Mouse (Mus musculus): Measurements from ENCODE around the gene Sphkap. TPM values are rescaled to one million over a fixed set of nuclear protein-coding genes. Genes with fewer than 3 reads are reported as not detected.

Gene Sphkap
- 0.10 and 0.19 TPM in 2 replicates for polyA plus RNA-seq (2016; fragmentation: Nextera tagmentation; extraction: Ambion mirVana)

- WGBS (ENCODE audit: insufficient replicate concordance), result 2% methylated on average over 16 of the region's 16 CpGs
- peak within 1 kb of the TSS; percentile 28 for H3K4me3 ChIP-seq
- no peak within 1 kb of the TSS for H3K9ac ChIP-seq
- peak within 1 kb of the TSS; percentile 54 for H3K4me2 ChIP-seq
- no peak within 1 kb of the TSS for H3K27ac ChIP-seq
- no peak for ATAC-seq
- H3K4me1 ChIP-seq, result no peaks in the 10 kb centered on the region
- H3K27me3 ChIP-seq (replicated peaks), result peaks cover 12% of the 10 kb centered on the region; the same call in 1 of the 2 replicates
- H3K9me3 ChIP-seq (replicated peaks), result no peaks in the 10 kb centered on the region
- H3K36me3 ChIP-seq, result no peaks in the 10 kb centered on the region
These were observed at the start of gene Sphkap for GRCm38 (mm10) chr1:83408021-83408464. Gene Sphkap (minus strand): TSS chr1:83408200.

DNA sequence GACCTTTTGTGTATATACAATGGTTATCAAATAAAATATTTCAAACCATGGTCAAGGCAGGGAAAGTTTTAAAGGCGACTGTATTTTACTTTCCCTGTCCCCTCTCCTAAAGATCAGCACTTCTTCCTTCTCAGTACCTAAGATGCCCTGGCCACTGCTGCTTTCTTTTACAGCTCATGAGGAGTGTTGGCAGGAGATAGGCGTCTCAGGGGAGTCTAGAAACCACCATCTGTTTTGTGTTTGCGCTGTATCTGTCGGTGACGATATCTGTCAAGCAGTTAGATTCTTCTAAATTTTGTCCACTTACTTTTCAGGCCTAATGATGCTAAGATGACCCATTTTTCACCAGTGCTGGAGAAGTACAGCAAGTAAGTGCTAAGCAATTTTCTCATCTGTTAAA is 43.3 kb upstream of the Sphkap start:
- Histone ChIP-seq H3K4me2 (no peak overlapping the region), H3K27ac (no peak overlapping the region), H3K27me3 (replicated peaks) (no peaks in the 10 kb centered on the region), H3K4me3 (no peak overlapping the region), H3K9me3 (replicated peaks) (no peaks in the 10 kb centered on the region), H3K36me3 (no peaks in the 10 kb centered on the region), H3K4me1 (no peaks in the 10 kb centered on the region), H3K9ac (no peak overlapping the region)
- 73% methylated on average over 5 of the region's 5 CpGs for WGBS (ENCODE audit: insufficient replicate concordance)
- no peak for ATAC-seq

DNA sequence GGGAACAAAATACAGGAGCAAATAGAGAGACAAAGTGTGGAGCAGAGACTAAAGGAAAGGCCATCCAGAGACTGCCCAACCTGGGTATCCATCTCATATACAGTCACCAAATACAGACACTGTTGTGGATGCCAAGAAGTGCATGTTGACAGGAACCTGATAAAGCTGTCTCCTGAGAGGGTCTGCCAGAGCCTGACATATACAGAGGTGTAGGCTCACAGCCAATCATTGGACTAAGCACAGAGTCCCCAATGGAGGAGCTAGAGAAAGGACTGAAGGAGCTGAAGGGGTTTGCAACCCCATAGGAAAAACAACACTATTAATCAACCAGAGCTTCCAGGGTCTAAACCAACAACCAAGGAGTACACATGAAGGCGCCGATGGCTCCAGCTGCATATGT is 32.4 kb upstream of the Sphkap start:
- Histone ChIP-seq H3K27ac (no peak overlapping the region), H3K9me3 (replicated peaks) (no peaks in the 10 kb centered on the region), H3K9ac (no peak overlapping the region), H3K4me1 (no peaks in the 10 kb centered on the region), H3K4me2 (no peak overlapping the region), H3K4me3 (no peak overlapping the region), H3K36me3 (no peaks in the 10 kb centered on the region), H3K27me3 (replicated peaks) (no peaks in the 10 kb centered on the region)
- ATAC-seq, result no peak
- WGBS (ENCODE audit: insufficient replicate concordance), result 90% methylated on average over 2 of the region's 2 CpGs

DNA sequence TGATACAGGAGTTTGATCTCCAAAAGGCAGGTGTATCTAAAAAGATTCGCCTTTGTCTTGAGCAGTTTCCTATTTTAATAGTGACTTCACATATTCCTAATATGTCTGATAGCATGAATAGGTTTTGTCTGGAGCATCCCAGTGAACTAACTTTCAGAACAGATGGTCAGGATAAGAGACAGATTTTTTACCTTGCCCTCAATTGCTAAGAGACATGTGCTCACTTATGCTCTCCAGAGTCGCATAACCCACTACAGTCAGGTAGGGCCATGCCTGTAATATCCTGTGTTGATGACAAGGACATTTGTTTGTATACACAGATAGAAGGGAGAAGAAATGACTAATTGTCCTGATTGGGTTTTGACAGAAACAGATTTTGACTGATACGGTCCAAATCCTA is 25.9 kb upstream of the Sphkap start:
- Histone ChIP-seq H3K9ac (no peak overlapping the region), H3K27ac (no peak overlapping the region), H3K4me2 (no peak overlapping the region), H3K36me3 (no peaks in the 10 kb centered on the region), H3K4me3 (no peak overlapping the region), H3K27me3 (replicated peaks) (no peaks in the 10 kb centered on the region), H3K4me1 (no peaks in the 10 kb centered on the region), H3K9me3 (replicated peaks) (no peaks in the 10 kb centered on the region)
- WGBS (ENCODE audit: insufficient replicate concordance), result 74% methylated on average over 3 of the region's 3 CpGs
- ATAC-seq, result no peak

- Histone ChIP-seq H3K36me3 (no peaks in the 10 kb centered on the region), H3K27ac (no peak overlapping the region), H3K4me1 (no peaks in the 10 kb centered on the region), H3K9me3 (replicated peaks) (no peaks in the 10 kb centered on the region), H3K9ac (no peak overlapping the region), H3K4me2 (no peak overlapping the region), H3K27me3 (replicated peaks) (no peaks in the 10 kb centered on the region), H3K4me3 (no peak overlapping the region)
- no peak for ATAC-seq
These were observed 21.9 kb upstream of the Sphkap start for GRCm38 (mm10) chr1:83429866-83430265.

DNA sequence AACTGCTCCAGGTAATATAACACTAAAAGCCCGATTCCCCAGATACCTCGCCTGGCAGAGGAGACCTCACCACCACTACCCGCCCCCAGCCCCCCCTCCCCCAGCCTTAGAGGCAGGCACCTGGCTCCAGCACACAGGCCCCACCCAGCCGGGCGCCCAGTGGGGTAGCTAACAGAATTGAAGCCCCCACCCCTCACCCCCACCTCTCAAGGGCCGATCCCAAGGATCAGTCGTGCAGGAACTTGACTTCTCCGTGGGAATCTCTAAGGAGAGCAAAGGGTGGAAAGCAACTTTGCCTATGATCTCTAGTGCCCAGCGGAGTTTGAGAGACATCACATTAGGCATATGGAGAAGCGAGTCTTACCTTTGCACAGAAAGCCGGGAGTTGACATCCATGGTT is 384 bp downstream of the Sphkap start:
- Histone ChIP-seq H3K4me2 (peak overlapping the region; percentile 54), H3K4me1 (no peaks in the 10 kb centered on the region), H3K4me3 (peak overlapping the region; percentile 28), H3K9ac (no peak overlapping the region), H3K27me3 (replicated peaks) (peaks cover 12% of the 10 kb centered on the region; the same call in 1 of the 2 replicates), H3K36me3 (no peaks in the 10 kb centered on the region), H3K9me3 (replicated peaks) (no peaks in the 10 kb centered on the region), H3K27ac (no peak overlapping the region)
- WGBS (ENCODE audit: insufficient replicate concordance), result 3% methylated on average over 10 of the region's 11 CpGs
- ATAC-seq, result no peak

- no peak overlapping the region for H3K4me2 ChIP-seq
These were observed 984 bp downstream of the Sphkap start for GRCm38 (mm10) chr1:83406882-83407549.

DNA sequence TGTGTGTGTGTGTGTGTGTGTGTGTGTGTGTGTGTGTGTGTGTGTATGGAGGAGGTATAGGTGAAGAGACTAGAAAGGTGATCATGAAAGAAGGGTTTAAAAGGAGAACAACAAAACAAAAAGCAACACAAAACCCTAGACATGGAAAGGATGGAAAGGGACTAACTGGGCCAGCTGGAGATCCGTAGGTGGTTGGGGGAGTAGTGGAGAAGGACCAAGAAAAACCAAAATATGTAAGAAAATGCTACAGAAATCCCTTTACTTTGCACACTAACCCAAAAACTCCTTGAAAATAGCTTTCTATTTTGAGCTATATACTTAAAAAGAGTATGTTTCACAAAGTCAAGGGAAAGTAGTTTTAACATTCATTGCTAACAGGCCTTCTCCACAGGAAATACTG is 6.9 kb downstream of the Sphkap start:
- no peaks in the 10 kb centered on the region for H3K36me3 ChIP-seq
- no peaks in the 10 kb centered on the region for H3K27me3 ChIP-seq (replicated peaks)
- no peaks in the 10 kb centered on the region for H3K4me1 ChIP-seq
- no peaks in the 10 kb centered on the region for H3K9me3 ChIP-seq (replicated peaks)
- 61% methylated on average over 1 of the region's 1 CpGs for WGBS (ENCODE audit: insufficient replicate concordance)
- no peak overlapping the region for H3K4me2 ChIP-seq
- no peak overlapping the region for H3K9ac ChIP-seq
- H3K4me3 ChIP-seq, result no peak overlapping the region
- no peak overlapping the region for H3K27ac ChIP-seq
- no peak for ATAC-seq

More at GRCm38 (mm10) chr1:83406882-83407549, 984 bp downstream of the Sphkap start:
- Histone ChIP-seq H3K27me3 (replicated peaks) (peaks cover 12% of the 10 kb centered on the region; the same call in 1 of the 2 replicates), H3K36me3 (no peaks in the 10 kb centered on the region), H3K4me1 (no peaks in the 10 kb centered on the region), H3K9me3 (replicated peaks) (no peaks in the 10 kb centered on the region), H3K9ac (no peak overlapping the region), H3K27ac (no peak overlapping the region), H3K4me3 (no peak overlapping the region)
- no peak for ATAC-seq
- WGBS (ENCODE audit: insufficient replicate concordance), result 6% methylated on average over 8 of the region's 8 CpGs

- Histone ChIP-seq H3K27me3 (replicated peaks) (no peaks in the 10 kb centered on the region), H3K36me3 (no peaks in the 10 kb centered on the region), H3K27ac (no peak overlapping the region), H3K4me2 (no peak overlapping the region), H3K4me1 (no peaks in the 10 kb centered on the region), H3K9ac (no peak overlapping the region), H3K4me3 (no peak overlapping the region), H3K9me3 (replicated peaks) (no peaks in the 10 kb centered on the region)
- no peak for ATAC-seq
- 66% methylated on average over 2 of the region's 2 CpGs for WGBS (ENCODE audit: insufficient replicate concordance)
These were observed 11.7 kb downstream of the Sphkap start for GRCm38 (mm10) chr1:83396284-83396683.

GRCm38 (mm10) chr1:83395559-83395958 is 12.4 kb downstream of the Sphkap start:
- no peak overlapping the region for H3K27ac ChIP-seq
- H3K36me3 ChIP-seq, result no peaks in the 10 kb centered on the region
- no peaks in the 10 kb centered on the region for H3K27me3 ChIP-seq (replicated peaks)
- H3K4me3 ChIP-seq, result no peak overlapping the region
- H3K9me3 ChIP-seq (replicated peaks), result no peaks in the 10 kb centered on the region
- no peaks in the 10 kb centered on the region for H3K4me1 ChIP-seq
- 55% methylated on average over 5 of the region's 5 CpGs for WGBS (ENCODE audit: insufficient replicate concordance)
- no peak for ATAC-seq
- H3K9ac ChIP-seq, result no peak overlapping the region
- no peak overlapping the region for H3K4me2 ChIP-seq

- H3K9me3 ChIP-seq (replicated peaks), result no peaks in the 10 kb centered on the region
- no peak overlapping the region for H3K9ac ChIP-seq
- no peak overlapping the region for H3K4me2 ChIP-seq
- no peak overlapping the region for H3K4me3 ChIP-seq
- no peak for ATAC-seq
- H3K27me3 ChIP-seq (replicated peaks), result no peaks in the 10 kb centered on the region
- 50% methylated on average over 4 of the region's 4 CpGs for WGBS (ENCODE audit: insufficient replicate concordance)
- no peak overlapping the region for H3K27ac ChIP-seq
- H3K4me1 ChIP-seq, result no peaks in the 10 kb centered on the region
- H3K36me3 ChIP-seq, result no peaks in the 10 kb centered on the region
These were observed 18.6 kb downstream of the Sphkap start for GRCm38 (mm10) chr1:83389419-83389818.

DNA sequence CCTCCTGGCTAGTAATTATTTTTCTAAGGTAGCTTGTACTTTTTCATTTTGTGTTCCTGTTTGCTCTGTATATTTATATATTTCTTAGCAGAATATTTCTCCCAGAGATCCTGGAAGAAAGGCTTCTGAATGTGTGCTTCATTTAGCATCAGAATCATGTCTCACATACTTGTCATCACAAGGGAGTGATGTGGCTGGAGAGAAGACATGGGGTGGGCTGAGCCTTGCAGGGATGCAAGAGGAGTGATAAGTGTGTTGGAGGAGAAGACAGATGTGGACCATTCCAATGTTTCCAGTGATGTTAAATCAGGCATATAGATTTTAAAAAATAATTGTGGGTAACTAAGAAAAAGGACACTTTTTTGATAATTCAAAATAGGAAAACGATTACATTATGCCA is 30.6 kb downstream of the Sphkap start:
- Histone ChIP-seq H3K9me3 (replicated peaks) (no peaks in the 10 kb centered on the region), H3K9ac (no peak overlapping the region), H3K27me3 (replicated peaks) (no peaks in the 10 kb centered on the region), H3K4me3 (no peak overlapping the region), H3K4me1 (no peaks in the 10 kb centered on the region), H3K27ac (no peak overlapping the region), H3K36me3 (no peaks in the 10 kb centered on the region), H3K4me2 (no peak overlapping the region)
- no peak for ATAC-seq
- 40% methylated on average over 1 of the region's 1 CpGs for WGBS (ENCODE audit: insufficient replicate concordance)

DNA sequence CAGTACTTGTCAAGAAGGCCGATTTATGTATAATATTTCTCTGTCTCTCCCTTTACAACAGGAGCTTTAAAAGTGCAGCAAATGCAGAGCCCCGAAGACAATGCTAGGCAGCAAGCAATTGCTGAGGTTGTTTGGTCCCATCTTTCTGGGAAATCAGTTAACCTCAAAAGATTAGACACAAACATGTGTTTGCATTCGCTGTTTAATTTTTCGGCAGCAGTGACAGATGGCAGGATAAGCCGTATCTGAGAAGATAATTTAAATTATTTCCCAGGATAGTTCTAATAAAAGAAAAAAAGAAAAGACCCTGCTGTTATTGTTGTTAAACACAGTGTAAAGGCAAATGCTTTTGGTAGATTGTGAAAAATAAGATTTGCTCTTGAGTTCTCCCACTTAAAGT is 41.5 kb downstream of the Sphkap start:
- no peak overlapping the region for H3K4me3 ChIP-seq
- ATAC-seq, result no peak

More for the DNA sequence above, 41.5 kb downstream of the Sphkap start:
- no peaks in the 10 kb centered on the region for H3K9me3 ChIP-seq (replicated peaks)
- H3K4me1 ChIP-seq, result no peaks in the 10 kb centered on the region
- H3K9ac ChIP-seq, result no peak overlapping the region
- no peaks in the 10 kb centered on the region for H3K27me3 ChIP-seq (replicated peaks)
- no peaks in the 10 kb centered on the region for H3K36me3 ChIP-seq
- no peak overlapping the region for H3K27ac ChIP-seq
- H3K4me2 ChIP-seq, result no peak overlapping the region
- 74% methylated on average over 5 of the region's 5 CpGs for WGBS (ENCODE audit: insufficient replicate concordance)

Data from liver, embryonic 12.5 days (tissue).